Mouse (Mus musculus) ES-E14 (cell line): ENCODE measurements around the gene Cd47. TPM values are rescaled to one million over a fixed set of nuclear protein-coding genes. Genes with fewer than 3 reads are reported as not detected.

Experiments used
- DNase-seq: peaks from one replicate; pipeline ENCODE4 v3.0.0-alpha.2; 2013; ENCODE audit warnings: low read depth, low spot score
- H3K27ac ChIP-seq: 2 replicates; pipeline ENCODE4 v1.5.1; 2012; ENCODE audit warnings: low read depth, mild to moderate bottlenecking, low read length, moderate library complexity, mixed read lengths; ENCODE audit not compliant: poor library complexity, insufficient read depth, severe bottlenecking
- H3K36me3 ChIP-seq: 2 replicates; pipeline ENCODE4 v1.6.1; 2012; ENCODE audit warnings: mild to moderate bottlenecking, low read length, moderate library complexity, mixed read lengths; ENCODE audit not compliant: control insufficient read depth, poor library complexity, insufficient read depth, severe bottlenecking
- H3K4me1 ChIP-seq, 2 experiments: fragments of 150-350 bp in 1 of 2; sonication (generic) in 1 of 2; 2 replicates each; pipeline ENCODE4 v1.6.1; 2012; ENCODE audit warnings: low read length in 2 of 2, mild to moderate bottlenecking in 1 of 2, mixed read lengths in 1 of 2; ENCODE audit not compliant: control insufficient read depth in 2 of 2, insufficient read depth in 2 of 2, poor library complexity in 1 of 2
- H3K4me3 ChIP-seq, 2 experiments: fragments of 150-350 bp in 1 of 2; sonication (generic) in 1 of 2; 2 replicates each; pipeline ENCODE4 v1.5.1; 2012; ENCODE audit warnings: low read length in 2 of 2, low read depth in 1 of 2, mild to moderate bottlenecking in 1 of 2, mixed read lengths in 1 of 2; ENCODE audit not compliant: insufficient read depth in 1 of 2, poor library complexity in 1 of 2, severe bottlenecking in 1 of 2
- H3K9ac ChIP-seq: 2 replicates; pipeline ENCODE4 v1.6.1; 2012; ENCODE audit warnings: low read depth, mild to moderate bottlenecking, low read length, mixed read lengths; ENCODE audit not compliant: poor library complexity, insufficient read depth, severe bottlenecking
- H3K9me3 ChIP-seq: fragments of 150-350 bp; sonication (generic); 2 replicates; pipeline ENCODE4 v1.6.1; 2012; ENCODE audit warnings: low read depth, mild to moderate bottlenecking, low read length; ENCODE audit not compliant: control insufficient read depth, insufficient read depth
- CHD2 ChIP-seq: IDR thresholded peaks from 2 replicates; pipeline ENCODE4 v1.6.1; 2014; ENCODE audit warnings: mild to moderate bottlenecking, low read depth, low read length, inconsistent platforms
- HCFC1 ChIP-seq: IDR thresholded peaks from 2 replicates; pipeline ENCODE4 v1.6.1; 2012; ENCODE audit warnings: low read length, inconsistent platforms, borderline replicate concordance; ENCODE audit not compliant: insufficient read depth
- MAFK ChIP-seq: IDR thresholded peaks from 2 replicates; pipeline ENCODE4 v1.6.1; 2014; ENCODE audit warnings: mild to moderate bottlenecking, low read depth, low read length, inconsistent platforms; ENCODE audit not compliant: insufficient read depth
- ZC3H11A ChIP-seq: IDR thresholded peaks from 2 replicates; pipeline ENCODE4 v1.6.1; 2012; ENCODE audit warnings: low read depth, mild to moderate bottlenecking, inconsistent platforms, low read length, borderline replicate concordance
- ZNF384 ChIP-seq: IDR thresholded peaks from 2 replicates; pipeline ENCODE4 v1.6.1; 2012; ENCODE audit warnings: low read depth, low read length, inconsistent platforms
- in situ Hi-C, 2 experiments: fragments of 600-800 bp; cut with MboI; formaldehyde crosslinking; loops; one replicate each; pipeline ENCODE4 v1.15.1; 2025; ENCODE audit warnings: low sequenced_read_pairs in 2 of 2, inconsistent platforms in 1 of 2; ENCODE audit not compliant: unreplicated experiment in 2 of 2
- total RNA-seq: library from RNA; depleted of rRNA; stranded (reverse); fragments of 300-350 nt; gene quantifications from 2 replicates; pipeline ENCODE4 v1.2.3, GENCODE M21; 2012

Cd47 gene
- total RNA-seq, 1 experiment = 16.0 TPM

DNA sequence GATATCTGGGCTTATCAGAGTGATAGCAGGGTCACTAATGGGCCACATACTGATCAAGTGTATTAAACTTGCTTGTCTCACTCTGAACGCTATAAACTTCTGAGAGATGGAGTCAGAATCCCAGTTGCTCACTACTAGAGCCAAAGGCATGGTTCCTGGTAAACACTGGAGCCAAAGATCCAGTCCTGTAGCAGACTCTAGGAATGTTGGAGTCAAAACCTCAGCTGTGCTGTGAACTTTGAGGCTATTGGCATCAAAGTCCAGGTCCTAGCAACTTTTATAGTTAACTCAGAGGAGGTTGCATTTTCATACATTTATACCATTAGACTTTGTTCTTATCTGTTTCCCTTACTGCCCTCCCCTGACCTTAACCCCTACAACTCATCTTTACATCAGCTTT, 74.2 kb downstream of the Cd47 start:
- DNase-seq = no peak
- Histone ChIP-seq H3K36me3 (no peaks in the 10 kb centered on the region), H3K9ac (no peak overlapping the region), H3K27ac (no peak overlapping the region), H3K4me3 (no peak overlapping the region), H3K9me3 (no peaks in the 10 kb centered on the region), H3K4me1 (no peaks in the 10 kb centered on the region)
- TF ChIP-seq ZNF384 = no peak
- TF ChIP-seq ZC3H11A = no peak
- TF ChIP-seq HCFC1 = no peak
- TF ChIP-seq CHD2 = no peak
- no peak for TF ChIP-seq MAFK
- in situ Hi-C loops = no loop called here

DNA sequence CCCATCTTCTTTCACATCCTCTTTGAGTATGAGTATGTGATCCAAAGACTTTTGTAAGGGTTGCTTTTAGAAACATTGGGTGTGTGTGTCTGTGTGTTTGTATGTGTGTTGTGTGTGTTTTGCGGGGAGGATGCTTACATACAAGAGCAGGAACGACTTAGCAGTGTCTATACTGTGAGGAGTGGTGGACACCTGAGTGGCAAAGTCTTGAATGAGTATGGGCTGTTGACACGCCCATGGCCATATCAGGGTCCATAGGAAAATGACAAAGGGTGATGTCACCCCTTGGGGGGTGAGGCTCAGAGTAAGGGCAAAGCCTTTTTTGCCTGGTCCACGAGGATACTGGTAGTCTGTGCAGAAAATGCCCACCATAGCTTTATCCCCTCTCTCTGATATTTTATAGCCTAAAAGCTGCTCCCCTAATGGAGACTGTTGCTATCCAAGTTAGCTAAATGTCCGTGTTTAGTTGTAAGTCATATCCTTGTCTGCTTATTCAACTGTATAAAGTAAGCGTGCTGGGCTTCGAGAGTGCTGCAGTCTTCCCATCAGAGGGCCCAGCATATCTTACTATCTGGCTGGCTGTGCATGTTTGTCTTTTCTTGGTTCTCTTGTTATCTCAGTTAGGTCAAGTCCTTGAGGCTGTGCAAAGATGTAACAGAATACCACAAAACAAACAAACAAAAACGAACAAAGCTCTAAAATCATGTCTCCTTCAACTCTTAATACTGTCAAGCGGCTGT, 76.1 kb downstream of the Cd47 start:
- H3K4me3 ChIP-seq = no peak overlapping the region
- TF ChIP-seq ZC3H11A (no peak), CHD2 (no peak), MAFK (no peak), HCFC1 (no peak), ZNF384 (no peak)

DNA sequence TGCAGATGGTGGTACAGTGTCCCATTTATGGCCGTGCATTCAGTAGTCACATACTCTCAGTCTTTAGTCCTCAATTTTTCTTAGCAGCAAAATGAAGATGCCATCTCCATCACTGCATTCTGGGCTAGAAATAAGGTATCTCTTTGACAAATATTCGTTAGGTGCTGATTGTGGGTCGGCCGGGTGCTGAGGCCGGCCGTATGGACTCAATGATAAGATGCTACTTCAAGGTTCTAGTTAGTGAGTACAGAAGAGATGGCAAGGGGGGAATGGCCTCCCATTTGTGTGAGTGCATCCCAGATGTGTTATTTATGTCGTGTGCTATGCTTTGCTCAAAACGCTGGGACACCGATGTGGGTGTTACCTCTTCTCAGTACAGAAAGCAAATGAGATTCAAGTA, 76.9 kb downstream of the Cd47 start:
- in situ Hi-C loops = no loop called here
- H3K9me3 ChIP-seq = no peaks in the 10 kb centered on the region
- no peaks in the 10 kb centered on the region for H3K4me1 ChIP-seq
- no peak for DNase-seq
- no peak overlapping the region for H3K27ac ChIP-seq
- H3K9ac ChIP-seq = no peak overlapping the region
- H3K36me3 ChIP-seq = no peaks in the 10 kb centered on the region
- no peak for TF ChIP-seq HCFC1
- TF ChIP-seq MAFK = no peak
- no peak for TF ChIP-seq ZNF384
- TF ChIP-seq ZC3H11A = no peak
- no peak for TF ChIP-seq CHD2
- no peak overlapping the region for H3K4me3 ChIP-seq

More for the DNA sequence above, 76.1 kb downstream of the Cd47 start:
- Histone ChIP-seq H3K9me3 (no peaks in the 10 kb centered on the region), H3K9ac (no peak overlapping the region; the same call in 1 of the 2 replicates), H3K27ac (no peak overlapping the region), H3K4me1 (no peaks in the 10 kb centered on the region), H3K36me3 (no peaks in the 10 kb centered on the region)
- in situ Hi-C loops = no loop called here
- DNase-seq = no peak

DNA sequence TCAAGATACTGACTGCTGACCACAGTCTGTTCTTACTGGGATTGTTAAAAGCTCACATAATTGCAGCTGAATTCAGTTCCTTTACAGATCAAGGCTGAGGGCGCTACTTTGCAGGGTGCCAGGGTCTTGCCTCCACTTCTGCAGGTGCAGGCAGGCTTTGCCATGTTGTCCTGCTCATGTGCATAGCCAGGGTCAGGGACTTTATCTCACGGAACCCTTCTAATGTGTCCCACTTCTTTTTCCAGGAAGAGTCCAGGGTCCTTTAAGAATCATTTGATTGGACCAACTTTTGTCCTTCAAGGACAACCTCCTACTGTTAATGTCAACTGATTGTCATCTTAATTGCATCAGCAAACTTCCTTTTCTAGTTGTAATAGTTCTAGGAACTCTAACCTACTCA, 77.7 kb downstream of the Cd47 start:
- no peak for DNase-seq
- no peak for TF ChIP-seq ZNF384
- no peak for TF ChIP-seq CHD2
- no peak for TF ChIP-seq ZC3H11A
- TF ChIP-seq MAFK = no peak
- no peak for TF ChIP-seq HCFC1
- H3K4me1 ChIP-seq = no peaks in the 10 kb centered on the region
- H3K27ac ChIP-seq = no peak overlapping the region
- H3K36me3 ChIP-seq = no peaks in the 10 kb centered on the region
- no peak overlapping the region for H3K9ac ChIP-seq
- H3K4me3 ChIP-seq = no peak overlapping the region
- H3K9me3 ChIP-seq = no peaks in the 10 kb centered on the region
- in situ Hi-C loops = no loop called here
